Mouse (Mus musculus) bone marrow, adult 2 months (tissue): ENCODE data around the gene Wls.

ENCODE experiments used
- CTCF ChIP-seq: fragments of 200-500 bp; IDR thresholded peaks from 2 replicates; pipeline ENCODE4 v1.5.1; 2011; ENCODE audit warnings: low read length, control low read depth; ENCODE audit not compliant: control insufficient read depth, insufficient read depth
- POLR2A ChIP-seq: fragments of 200-500 bp; IDR thresholded peaks from 2 replicates; pipeline ENCODE4 v1.6.1; 2011; ENCODE audit warnings: low read depth, mild to moderate bottlenecking, control low read depth, low read length, borderline replicate concordance; ENCODE audit not compliant: control insufficient read depth

DNA sequence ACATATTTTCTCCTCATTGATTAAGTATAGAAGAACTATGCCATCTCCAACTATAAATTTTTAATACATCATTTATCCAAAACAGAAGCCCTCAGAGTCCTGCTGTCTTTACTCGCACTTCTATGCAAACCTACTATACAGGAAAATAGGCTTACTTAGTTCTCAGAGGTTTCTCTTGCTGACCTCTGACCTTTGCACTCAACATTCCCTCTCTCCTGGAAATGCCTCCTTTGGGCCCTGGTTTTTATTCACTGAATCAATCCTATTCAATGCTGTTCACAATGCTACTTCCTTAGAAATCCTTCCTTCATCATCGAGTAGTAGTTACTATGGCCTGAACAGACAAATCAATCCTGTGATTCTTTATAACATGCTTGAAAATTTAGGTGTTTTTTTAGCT is 49.7 kb upstream of the Wls start:
- no peak for TF ChIP-seq CTCF
- TF ChIP-seq POLR2A = no peak
